Comparison of ENCODE assay signal across 6 mouse cellular contexts in genomic region chr1:64461616-64462015, GRCm38 (mm10).
A peak's percentile ranks its signal among the peaks of the same experiment; 100 is the strongest.
DNase-seq lines count a peak whose midpoint lies in the region; ATAC-seq and TF ChIP-seq lines count a peak whose summit lies in the region.
"Not testable (repeated sequence)": the region's sequence is repeated elsewhere in the genome, so short reads cannot be mapped to it uniquely, and the experiment has no call there.

No protein-coding gene starts in this region.

- not testable (repeated sequence) for H3K4me3 ChIP-seq in G1E (ENCODE audit: low read depth, low read length); heart, adult 2 months; liver, embryonic 14.5 days (ENCODE audit: insufficient read depth in 1 of 2, low read depth in 2 of 2, low read length in 2 of 2)

- DNase-seq in CD4-positive, CD25-positive, alpha-beta regulatory T cell, adult 2 months (ENCODE audit: low read depth, low spot score), result peak; percentile 31
- not testable (repeated sequence) for DNase-seq in G1E (ENCODE audit: low spot score); heart, adult 2 months; liver, embryonic 14.5 days (ENCODE audit: low read depth in 3 of 3, low spot score in 3 of 3)
- DNase-seq in ZHBTc4 (ENCODE audit: low read depth, low spot score), result peak; percentile 55

- ATAC-seq in G1E (ENCODE audit: extremely low read depth, insufficient number of reproducible peaks, low FRiP score, poor library complexity, severe bottlenecking); liver, embryonic 14.5 days (ENCODE audit: insufficient read depth): not testable (repeated sequence)
- 0 out of 2 replicates have a peak, but pooled peaks have one; percentile 39 for ATAC-seq in neutrophil, adult 5-6 weeks (ENCODE audit: extremely low read depth, insufficient number of reproducible peaks, low FRiP score, poor library complexity, severe bottlenecking)

- not testable (repeated sequence) for H3K9me3 ChIP-seq in G1E (replicated peaks); liver, embryonic 14.5 days (ENCODE audit: control insufficient read depth, low read length)

- H3K4me2 ChIP-seq in liver, embryonic 14.5 days (ENCODE audit: low read depth), result not testable (repeated sequence)

- 96% methylated on average over 6 of the region's 6 CpGs for WGBS in heart, adult 2 months
- 70% methylated on average over 6 of the region's 6 CpGs for WGBS in liver, embryonic 14.5 days (ENCODE audit: insufficient replicate concordance)

- H3K79me2 ChIP-seq in heart, adult 2 months (replicated peaks; ENCODE audit: control insufficient read depth, insufficient read depth, low read length), result not testable (repeated sequence)

- 0 out of 2 replicates have a peak, but pooled peaks have one; percentile 22 for TF ChIP-seq CTCF in G1E (IDR thresholded peaks at IDR 0.05; ENCODE audit: low read depth, low read length)
- TF ChIP-seq CTCF in heart, adult 2 months (IDR thresholded peaks at IDR 0.05), result peak; percentile 35
- peak; percentile 37; the same call in 1 of the 2 replicates for TF ChIP-seq CTCF in liver, embryonic 14.5 days (IDR thresholded peaks at IDR 0.05; ENCODE audit: low read depth)

- H3K27ac ChIP-seq in heart, adult 2 months; liver, embryonic 14.5 days: not testable (repeated sequence)

- intact Hi-C loops in heart, adult 2 months (cut with DNase I), result not testable (repeated sequence)

- H3K27me3 ChIP-seq in G1E (ENCODE audit: insufficient read depth, low read length), result peaks cover 11% of the 10 kb centered on the region; the same call in 1 of the 2 replicates
- H3K27me3 ChIP-seq in heart, adult 2 months (ENCODE audit: control insufficient read depth, insufficient read depth, low read length); liver, embryonic 14.5 days (ENCODE audit: control insufficient read depth, insufficient read depth, low read length): not testable (repeated sequence)

- not testable (repeated sequence) for H3K9ac ChIP-seq in heart, adult 2 months (ENCODE audit: low read depth, low read length); liver, embryonic 14.5 days (replicated peaks)

- not testable (repeated sequence) for TF ChIP-seq POLR2A in heart, adult 2 months (IDR thresholded peaks at IDR 0.05; ENCODE audit: insufficient read depth, low read depth, low read length)

- H3K4me1 ChIP-seq in G1E (ENCODE audit: insufficient read depth, low read depth, low read length); heart, adult 2 months (ENCODE audit: control insufficient read depth, insufficient read depth, low read length); liver, embryonic 14.5 days (replicated peaks; ENCODE audit: control insufficient read depth in 2 of 2, insufficient read depth in 2 of 2, low read length in 1 of 2): not testable (repeated sequence)

- TF ChIP-seq EP300 in heart, adult 2 months (IDR thresholded peaks at IDR 0.05; ENCODE audit: insufficient read depth, low read depth, low read length); liver, embryonic 14.5 days (IDR thresholded peaks at IDR 0.05; ENCODE audit: low read depth): not testable (repeated sequence)

- H3K36me3 ChIP-seq in G1E (replicated peaks); heart, adult 2 months (ENCODE audit: control insufficient read depth, insufficient read depth, low read length); liver, embryonic 14.5 days (replicated peaks; ENCODE audit: control insufficient read depth, insufficient read depth, low read depth): not testable (repeated sequence)
